Mouse (Mus musculus) heart, adult 2 months (tissue): ENCODE results near the gene Tmtc1.

Experiments used
- CTCF ChIP-seq: fragments of 200-600 bp; IDR thresholded peaks from 2 replicates; pipeline ENCODE4 v1.8.1; 2022; ENCODE audit warnings: antibody characterized with exemption, mild to moderate bottlenecking, moderate library complexity
- POLR2A ChIP-seq: fragments of 200-500 bp; IDR thresholded peaks from 2 replicates; pipeline ENCODE4 v1.6.1; 2011; ENCODE audit warnings: mild to moderate bottlenecking, low read depth, low read length, control low read depth; ENCODE audit not compliant: insufficient read depth

DNA sequence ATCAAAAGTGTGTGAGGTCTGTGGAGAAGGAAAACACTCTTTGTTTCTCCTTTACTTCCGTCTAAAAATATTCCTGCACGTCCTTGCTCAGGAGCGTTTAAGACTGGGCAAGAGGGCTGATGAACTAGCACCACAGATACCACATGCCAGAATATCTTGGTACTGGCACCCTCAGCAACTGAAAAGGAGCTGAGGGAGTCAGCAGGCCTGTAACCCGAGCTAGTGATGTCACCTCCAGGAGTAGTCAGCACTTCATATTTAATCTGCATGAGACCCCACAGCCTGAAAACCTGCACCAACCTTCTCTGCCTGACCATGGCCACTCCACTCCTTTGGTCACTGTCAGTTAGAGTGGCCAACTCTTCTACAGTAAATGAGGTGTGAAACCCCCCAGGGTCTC lies 5.1 kb downstream of the Tmtc1 start:
- TF ChIP-seq POLR2A (no peak), CTCF (no peak)
